Mouse (Mus musculus): ENCODE results near the gene E2f6. TPM values are rescaled to one million over a fixed set of nuclear protein-coding genes. Genes with fewer than 3 reads are reported as not detected.

E2f6 gene
- polyA plus RNA-seq, 1 experiment from 2014 or later = 39.3 TPM

DNA sequence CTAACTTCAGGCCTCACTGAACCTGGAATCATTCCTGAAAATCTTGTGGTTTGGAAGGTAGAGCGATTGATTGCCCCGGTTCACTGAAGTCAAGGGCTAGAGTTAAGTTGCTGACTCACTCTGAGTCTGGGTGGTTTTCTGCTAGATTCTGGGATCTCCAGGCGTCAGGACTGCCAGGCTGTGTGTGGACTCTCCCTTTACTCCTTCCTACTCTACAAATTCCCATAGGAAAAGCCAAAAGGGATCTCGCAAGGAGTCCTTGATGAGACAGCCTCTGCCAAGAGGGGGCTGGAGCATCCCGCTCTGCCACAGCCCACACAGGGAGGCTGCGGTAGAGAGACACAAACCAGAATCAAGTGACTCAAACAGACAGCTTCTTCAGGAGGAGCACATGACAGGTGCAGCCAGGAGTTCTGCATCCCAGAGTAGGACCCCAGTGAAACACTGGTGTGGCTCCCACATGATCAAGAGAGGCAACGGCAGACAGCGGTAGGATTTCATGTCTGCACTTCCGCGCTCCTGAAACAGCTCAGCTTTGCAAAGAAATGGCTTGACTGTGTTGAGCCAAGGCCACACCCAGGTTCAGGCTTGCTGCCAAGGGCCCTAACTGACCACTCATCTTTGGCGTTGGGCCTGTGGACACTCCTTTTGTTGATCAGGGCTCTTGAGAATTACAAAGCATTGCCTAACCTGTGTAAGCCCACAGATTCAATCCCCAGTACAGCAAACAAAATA, 42.8 kb downstream of the E2f6 start:
- no peak for ATAC-seq (ENCODE audit: insufficient read depth, low FRiP score, low read depth)
- H3K9me3 ChIP-seq = no peaks in the 10 kb centered on the region
- H3K27me3 ChIP-seq (replicated peaks) = no peaks in the 10 kb centered on the region
- H3K4me3 ChIP-seq (replicated peaks) = no peak overlapping the region
- H3K4me2 ChIP-seq = no peak overlapping the region
- no peak overlapping the region for H3K27ac ChIP-seq
- 64% methylated on average over 11 of the region's 11 CpGs for WGBS
- H3K4me1 ChIP-seq = peaks cover 7% of the 10 kb centered on the region; the same call in 1 of the 2 replicates
- no peak overlapping the region for H3K9ac ChIP-seq
- no peaks in the 10 kb centered on the region for H3K36me3 ChIP-seq

DNA sequence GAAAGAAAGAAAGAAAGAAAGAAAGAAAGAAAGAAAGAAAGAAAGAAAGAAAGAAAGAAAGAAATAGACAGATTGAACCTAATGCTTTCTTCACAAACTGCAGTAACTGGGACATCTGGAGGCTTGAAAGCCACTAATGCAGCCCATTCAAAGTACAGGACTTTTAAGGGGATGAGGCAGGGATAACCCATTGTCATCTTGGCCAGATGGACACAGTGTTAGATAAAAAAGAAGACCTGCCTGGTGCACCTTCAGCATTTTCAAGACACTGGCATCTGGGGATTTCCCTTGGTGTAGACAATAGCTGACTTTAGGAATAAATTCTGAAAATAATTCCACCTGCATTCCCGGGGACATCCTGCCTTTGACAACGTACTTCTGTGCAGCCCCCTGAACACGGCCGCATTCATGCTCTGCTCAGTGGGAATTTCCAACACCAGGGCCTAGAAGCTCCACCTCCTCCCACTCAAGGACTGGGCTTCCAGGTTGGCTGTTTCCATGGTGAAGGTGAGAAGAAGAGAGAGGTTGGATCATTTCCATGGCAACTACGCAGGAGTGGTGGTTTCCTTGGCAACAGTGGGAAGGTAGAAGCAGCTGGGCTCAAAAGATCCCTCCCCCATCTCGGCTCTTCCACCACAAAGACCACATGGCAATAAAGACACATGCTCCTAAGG, 45.0 kb downstream of the E2f6 start:
- WGBS = 41% methylated on average over 6 of the region's 6 CpGs
- Histone ChIP-seq H3K9me3 (no peaks in the 10 kb centered on the region), H3K4me3 (replicated peaks) (no peak overlapping the region), H3K4me1 (peaks cover 1% of the 10 kb centered on the region; the same call in 1 of the 2 replicates), H3K4me2 (no peak overlapping the region), H3K36me3 (no peaks in the 10 kb centered on the region), H3K9ac (no peak overlapping the region), H3K27me3 (replicated peaks) (no peaks in the 10 kb centered on the region), H3K27ac (no peak overlapping the region)
- no peak for ATAC-seq (ENCODE audit: insufficient read depth, low FRiP score, low read depth)

DNA sequence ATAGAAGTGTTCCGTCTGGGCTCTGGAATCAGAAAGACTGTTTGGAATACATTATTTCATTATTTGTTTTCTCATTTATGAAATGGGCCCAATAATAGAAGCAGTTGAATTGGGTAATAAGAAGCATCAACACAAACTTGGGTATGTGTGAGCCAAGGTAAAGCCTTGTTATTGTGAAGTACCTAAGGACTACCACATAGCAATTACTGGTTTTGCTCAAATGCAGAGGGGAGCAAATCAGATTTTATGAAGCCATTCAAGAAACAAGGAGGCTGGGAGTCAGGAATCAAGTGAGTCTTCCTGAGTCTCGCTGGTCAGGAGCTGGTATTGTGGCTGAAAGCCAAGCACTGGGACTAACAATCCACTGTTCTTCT, 45.5 kb downstream of the E2f6 start:
- ATAC-seq (ENCODE audit: insufficient read depth, low FRiP score, low read depth) = no peak
- no peaks in the 10 kb centered on the region for H3K4me1 ChIP-seq
- no peak overlapping the region for H3K9ac ChIP-seq
- H3K27me3 ChIP-seq (replicated peaks) = no peaks in the 10 kb centered on the region
- no peak overlapping the region for H3K27ac ChIP-seq
- H3K4me3 ChIP-seq (replicated peaks) = no peak overlapping the region
- H3K9me3 ChIP-seq = no peaks in the 10 kb centered on the region
- WGBS = 65% methylated on average over 2 of the region's 2 CpGs
- no peaks in the 10 kb centered on the region for H3K36me3 ChIP-seq
- H3K4me2 ChIP-seq = no peak overlapping the region

DNA sequence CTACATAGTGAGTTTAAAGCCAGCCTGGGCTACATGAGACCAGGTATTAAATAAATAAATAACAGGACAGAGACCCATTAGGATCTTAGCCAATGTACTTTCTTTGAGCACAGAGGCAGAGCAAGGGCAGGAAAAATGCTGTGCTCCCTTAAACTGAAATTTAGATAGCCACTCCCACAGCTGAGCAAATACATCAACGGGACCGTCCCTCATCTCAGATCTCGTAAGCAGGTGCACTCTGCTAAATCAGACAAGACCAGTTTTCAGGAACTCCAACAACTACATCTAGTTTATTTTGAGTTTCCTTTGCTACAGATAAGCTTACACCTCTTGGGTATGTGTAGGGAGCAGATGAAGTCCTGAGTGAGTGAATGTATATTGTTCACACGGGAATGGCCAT, 47.3 kb downstream of the E2f6 start:
- Histone ChIP-seq H3K9me3 (no peaks in the 10 kb centered on the region), H3K4me3 (replicated peaks) (no peak overlapping the region), H3K9ac (no peak overlapping the region), H3K4me1 (no peaks in the 10 kb centered on the region), H3K4me2 (no peak overlapping the region), H3K36me3 (no peaks in the 10 kb centered on the region), H3K27ac (no peak overlapping the region), H3K27me3 (replicated peaks) (no peaks in the 10 kb centered on the region)
- no peak for ATAC-seq (ENCODE audit: insufficient read depth, low FRiP score, low read depth)
- WGBS = 58% methylated on average over 4 of the region's 4 CpGs

DNA sequence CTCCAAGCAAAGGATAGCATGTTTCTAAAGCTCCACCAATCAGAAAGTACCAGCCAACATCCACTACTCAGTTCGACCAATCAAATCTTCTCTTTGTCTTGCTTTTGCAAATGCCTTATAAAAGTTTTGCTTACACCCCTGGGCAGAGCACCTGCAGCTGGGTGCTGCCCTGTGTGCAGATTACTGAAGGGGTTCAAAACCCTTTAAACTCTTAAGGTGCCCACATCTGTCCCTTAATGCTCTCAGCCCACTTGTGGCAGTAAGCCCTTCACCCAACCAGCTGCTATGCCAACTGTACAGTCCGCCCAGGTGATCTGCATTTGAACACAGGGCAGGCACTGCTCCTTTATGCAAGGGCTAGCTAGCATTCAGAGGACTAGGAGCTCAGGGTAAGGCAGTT, 49.0 kb downstream of the E2f6 start:
- no peaks in the 10 kb centered on the region for H3K27me3 ChIP-seq (replicated peaks)
- ATAC-seq (ENCODE audit: insufficient read depth, low FRiP score, low read depth) = no peak
- no peak overlapping the region for H3K27ac ChIP-seq
- no peaks in the 10 kb centered on the region for H3K4me1 ChIP-seq
- WGBS = 79% methylated on average over 2 of the region's 2 CpGs
- H3K36me3 ChIP-seq = no peaks in the 10 kb centered on the region
- no peak overlapping the region for H3K4me2 ChIP-seq
- H3K9ac ChIP-seq = no peak overlapping the region
- no peak overlapping the region for H3K4me3 ChIP-seq (replicated peaks)
- H3K9me3 ChIP-seq = no peaks in the 10 kb centered on the region

DNA sequence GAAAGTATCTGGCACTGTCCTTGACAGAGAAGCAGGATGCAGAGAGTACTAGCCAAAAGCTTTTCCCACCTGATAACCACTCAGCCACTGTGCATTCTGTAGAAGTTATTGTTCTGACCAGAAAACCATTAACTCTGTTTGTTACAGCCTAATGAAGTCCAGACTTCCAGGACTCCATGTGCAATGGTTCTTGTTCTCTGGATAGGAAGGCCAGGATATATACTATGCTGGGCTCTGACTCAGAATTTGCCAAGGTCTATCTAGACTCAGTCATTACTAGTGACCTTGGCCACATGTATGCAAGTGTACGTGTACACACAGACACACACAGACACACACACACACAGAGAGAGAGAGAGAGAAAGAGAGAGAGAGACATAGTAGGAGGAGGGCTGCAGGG, 49.8 kb downstream of the E2f6 start:
- no peak overlapping the region for H3K9ac ChIP-seq
- no peaks in the 10 kb centered on the region for H3K9me3 ChIP-seq
- peak overlapping the region; percentile 59; the same call in 1 of the 2 replicates for H3K27ac ChIP-seq
- H3K4me2 ChIP-seq = no peak overlapping the region
- WGBS = 56% methylated on average over 1 of the region's 1 CpGs
- H3K36me3 ChIP-seq = no peaks in the 10 kb centered on the region
- H3K27me3 ChIP-seq (replicated peaks) = no peaks in the 10 kb centered on the region
- ATAC-seq (ENCODE audit: insufficient read depth, low FRiP score, low read depth) = no peak
- no peak overlapping the region for H3K4me3 ChIP-seq (replicated peaks)
- no peaks in the 10 kb centered on the region for H3K4me1 ChIP-seq

DNA sequence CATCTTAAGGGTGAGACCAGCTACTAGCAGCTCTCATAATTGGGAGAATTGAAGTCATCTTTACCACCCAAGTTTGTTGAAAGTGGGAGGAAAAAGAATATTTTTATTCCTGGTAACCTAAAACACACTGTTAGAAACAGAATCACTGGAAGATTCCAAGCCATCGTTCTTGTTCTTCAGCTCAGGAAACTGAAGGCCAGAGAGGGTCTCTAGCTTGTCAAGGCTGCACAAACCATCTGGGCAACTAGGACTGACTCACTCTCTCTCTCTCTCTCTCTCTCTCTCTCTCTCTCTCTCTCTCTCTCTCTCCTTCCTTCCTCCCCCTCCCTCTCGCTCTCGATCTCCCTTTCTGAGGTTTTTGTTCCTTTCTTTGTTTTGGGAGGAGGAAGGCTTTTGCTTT, 50.2 kb downstream of the E2f6 start:
- no peak overlapping the region for H3K4me3 ChIP-seq (replicated peaks)
- no peak for ATAC-seq (ENCODE audit: insufficient read depth, low FRiP score, low read depth)
- no peaks in the 10 kb centered on the region for H3K9me3 ChIP-seq
- 32% methylated on average over 3 of the region's 3 CpGs for WGBS
- H3K27ac ChIP-seq = peak overlapping the region; percentile 59; the same call in 1 of the 2 replicates
- no peak overlapping the region for H3K4me2 ChIP-seq
- H3K4me1 ChIP-seq = no peaks in the 10 kb centered on the region
- H3K36me3 ChIP-seq = no peaks in the 10 kb centered on the region
- no peaks in the 10 kb centered on the region for H3K27me3 ChIP-seq (replicated peaks)
- no peak overlapping the region for H3K9ac ChIP-seq

DNA sequence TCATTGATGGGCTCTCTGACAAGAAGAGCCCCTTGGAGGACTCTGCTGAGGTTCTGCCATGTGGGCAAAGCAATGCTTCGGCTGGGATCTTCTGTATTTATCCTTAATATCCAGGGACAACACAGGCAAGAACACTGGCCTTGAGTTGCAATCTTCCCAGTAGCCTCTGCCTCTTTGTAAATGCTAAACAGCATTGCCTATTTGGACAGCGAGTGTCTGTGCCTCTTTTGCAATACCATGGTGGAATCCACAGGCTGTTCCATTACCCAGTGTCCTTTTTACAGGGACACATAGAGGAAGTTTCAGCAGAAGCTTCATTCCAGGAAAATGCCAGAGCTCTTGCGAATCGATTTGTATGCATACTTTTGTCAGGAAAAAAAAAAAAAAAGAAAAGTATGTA, 53.7 kb downstream of the E2f6 start:
- 71% methylated on average over 4 of the region's 4 CpGs for WGBS

DNA sequence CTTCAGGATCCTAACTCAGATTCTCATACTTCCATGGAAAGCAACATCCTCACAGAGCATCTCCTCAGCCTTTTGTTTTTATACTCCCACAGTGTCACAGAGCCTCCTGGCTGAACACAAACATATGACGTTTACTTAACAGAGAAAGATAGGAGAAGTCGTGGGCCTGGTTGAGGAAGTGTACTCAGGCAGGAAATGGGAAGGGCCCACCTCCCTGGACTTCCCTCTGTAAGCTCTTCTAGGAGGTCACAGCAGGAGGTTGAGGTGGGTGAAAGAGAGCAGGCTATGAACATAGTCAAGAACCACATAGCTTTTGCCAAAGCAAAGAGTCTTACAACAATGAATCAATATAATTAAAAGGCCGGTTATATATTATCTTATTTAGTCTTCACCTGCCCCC, 55.1 kb downstream of the E2f6 start:
- H3K9me3 ChIP-seq = no peaks in the 10 kb centered on the region
- H3K4me2 ChIP-seq = no peak overlapping the region
- no peak overlapping the region for H3K27ac ChIP-seq
- H3K36me3 ChIP-seq = no peaks in the 10 kb centered on the region
- H3K4me3 ChIP-seq (replicated peaks) = no peak overlapping the region
- H3K9ac ChIP-seq = no peak overlapping the region
- 32% methylated on average over 3 of the region's 3 CpGs for whole genome bisulfite sequencing
- H3K4me1 ChIP-seq = peaks cover 20% of the 10 kb centered on the region
- H3K27me3 ChIP-seq (replicated peaks) = no peaks in the 10 kb centered on the region
- ATAC-seq (ENCODE audit: insufficient read depth, low FRiP score, low read depth) = no peak

More for the DNA sequence above, 53.7 kb downstream of the E2f6 start:
- Histone ChIP-seq H3K9me3 (no peaks in the 10 kb centered on the region), H3K4me2 (no peak overlapping the region), H3K4me3 (replicated peaks) (no peak overlapping the region), H3K9ac (no peak overlapping the region), H3K27me3 (replicated peaks) (no peaks in the 10 kb centered on the region), H3K36me3 (no peaks in the 10 kb centered on the region), H3K27ac (no peak overlapping the region), H3K4me1 (peaks cover 7% of the 10 kb centered on the region)
- ATAC-seq (ENCODE audit: insufficient read depth, low FRiP score, low read depth) = no peak

DNA sequence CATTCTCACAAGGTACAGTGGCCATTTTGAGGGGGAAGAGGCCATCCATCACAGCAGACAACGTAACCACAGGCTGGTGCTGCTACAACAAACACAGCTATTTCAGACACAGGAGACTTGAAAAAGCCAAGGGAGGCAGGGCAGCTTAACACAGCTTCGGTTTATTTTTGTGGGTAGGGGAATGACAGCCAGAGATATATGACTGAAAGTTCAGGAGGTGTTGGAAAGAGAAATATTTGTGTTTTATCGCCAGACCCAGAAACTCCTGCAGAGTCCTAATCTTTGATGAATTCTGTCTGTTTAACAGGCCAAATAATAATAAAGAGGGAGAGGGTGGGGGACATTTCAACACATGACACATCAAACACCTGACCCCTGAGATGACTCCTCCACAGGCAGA, 55.7 kb downstream of the E2f6 start:
- peak overlapping the region; percentile 35; the same call in 1 of the 2 replicates for H3K27ac ChIP-seq
- peaks cover 22% of the 10 kb centered on the region for H3K4me1 ChIP-seq
- no peak for ATAC-seq (ENCODE audit: insufficient read depth, low FRiP score, low read depth)
- H3K9ac ChIP-seq = no peak overlapping the region
- no peaks in the 10 kb centered on the region for H3K27me3 ChIP-seq (replicated peaks)
- 9% methylated on average over 3 of the region's 3 CpGs for WGBS
- H3K4me2 ChIP-seq = no peak overlapping the region
- H3K9me3 ChIP-seq = no peaks in the 10 kb centered on the region
- no peak overlapping the region for H3K4me3 ChIP-seq (replicated peaks)
- H3K36me3 ChIP-seq = no peaks in the 10 kb centered on the region

DNA sequence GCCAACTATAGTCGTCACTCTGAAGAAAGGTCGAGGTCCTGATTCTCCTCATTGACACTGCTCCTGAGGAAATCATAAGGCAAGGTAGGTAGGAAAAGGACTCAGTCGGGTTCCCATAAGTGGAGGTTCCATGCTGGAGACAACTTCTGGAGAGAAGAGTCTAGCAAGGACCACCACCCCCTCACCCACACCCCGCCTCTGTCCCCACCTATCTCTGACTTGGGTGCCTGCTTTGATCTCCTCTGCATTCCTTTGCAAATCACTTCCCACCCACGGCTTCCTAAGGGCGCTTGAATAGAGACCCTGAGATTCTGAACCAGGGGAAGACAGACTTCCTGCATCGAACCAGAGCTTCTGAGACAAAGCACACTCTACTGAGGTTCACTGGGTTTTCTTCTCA, 56.5 kb downstream of the E2f6 start:
- WGBS = 63% methylated on average over 7 of the region's 7 CpGs
- no peak for ATAC-seq (ENCODE audit: insufficient read depth, low FRiP score, low read depth)
- H3K4me1 ChIP-seq = peaks cover 22% of the 10 kb centered on the region
- no peaks in the 10 kb centered on the region for H3K27me3 ChIP-seq (replicated peaks)
- no peak overlapping the region for H3K9ac ChIP-seq
- no peaks in the 10 kb centered on the region for H3K36me3 ChIP-seq
- H3K4me3 ChIP-seq (replicated peaks) = no peak overlapping the region
- no peak overlapping the region for H3K4me2 ChIP-seq
- no peak overlapping the region for H3K27ac ChIP-seq
- no peaks in the 10 kb centered on the region for H3K9me3 ChIP-seq

DNA sequence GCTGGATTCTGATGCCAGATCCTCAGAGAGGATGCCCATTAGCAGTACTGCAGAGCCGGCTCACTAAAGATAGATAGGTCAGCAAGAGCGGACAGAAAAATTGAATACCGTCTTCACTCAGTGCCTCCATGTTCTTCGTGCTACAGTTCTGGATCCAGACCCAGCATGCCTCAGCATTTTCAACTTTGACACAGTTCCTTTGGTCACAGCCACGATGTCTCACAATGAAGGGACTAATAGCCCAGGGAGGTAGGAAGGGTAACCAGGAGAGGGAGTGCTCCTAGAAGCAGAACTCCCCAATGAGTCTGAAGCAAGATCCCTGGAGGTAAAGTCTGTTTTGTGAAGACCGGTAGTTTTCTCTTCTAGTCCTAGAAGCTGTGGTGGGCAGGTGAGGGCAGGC, 57.9 kb downstream of the E2f6 start:
- peaks cover 31% of the 10 kb centered on the region for H3K4me1 ChIP-seq
- WGBS = 76% methylated on average over 6 of the region's 6 CpGs

More for the DNA sequence above, 57.9 kb downstream of the E2f6 start:
- H3K36me3 ChIP-seq = no peaks in the 10 kb centered on the region
- ATAC-seq (ENCODE audit: insufficient read depth, low FRiP score, low read depth) = no peak
- H3K4me2 ChIP-seq = no peak overlapping the region
- no peak overlapping the region for H3K9ac ChIP-seq
- H3K9me3 ChIP-seq = no peaks in the 10 kb centered on the region
- no peak overlapping the region for H3K27ac ChIP-seq
- H3K27me3 ChIP-seq (replicated peaks) = no peaks in the 10 kb centered on the region
- H3K4me3 ChIP-seq (replicated peaks) = no peak overlapping the region

All from stomach, embryonic 15.5 days (tissue).